Mouse (Mus musculus): ENCODE data around the gene Cobl.

- TF ChIP-seq ZNF384 (IDR thresholded peaks at IDR 0.05; ENCODE audit: low read depth, low read length), result no peak
- TF ChIP-seq MAFK (IDR thresholded peaks at IDR 0.05; ENCODE audit: insufficient read depth, low read depth, low read length), result no peak
- TF ChIP-seq CHD2 (IDR thresholded peaks at IDR 0.05; ENCODE audit: low read depth, low read length), result no peak
- TF ChIP-seq ZC3H11A (IDR thresholded peaks at IDR 0.05; ENCODE audit: borderline replicate concordance, low read depth, low read length), result no peak
- TF ChIP-seq HCFC1 (IDR thresholded peaks at IDR 0.05; ENCODE audit: borderline replicate concordance, insufficient read depth, low read length), result no peak
These were observed 105.3 kb downstream of the Cobl start for GRCm38 (mm10) chr11:12359336-12360000.
